Mouse (Mus musculus): Measurements from ENCODE around the gene Gm47841. TPM values are rescaled to one million over a fixed set of nuclear protein-coding genes. Genes with fewer than 3 reads are reported as not detected.

Gene Gm47841
- polyA plus RNA-seq, 1 experiment from 2014 or later: not detected

Other genes starting within 250 kb of the Gm47841 start
- 0.10 and 0.27 TPM in 2 replicates for gene Scn8a, start 177.5 kb downstream of the Gm47841 start, polyA plus RNA-seq (2015; fragmentation: Nextera tagmentation; extraction: Ambion mirVana)
- 0.13 and 0.17 TPM in 2 replicates for gene Fignl2, start 31.2 kb upstream of the Gm47841 start, polyA plus RNA-seq (2015; fragmentation: Nextera tagmentation; extraction: Ambion mirVana)
- gene Ankrd33, start 68.4 kb upstream of the Gm47841 start, polyA plus RNA-seq (2015; fragmentation: Nextera tagmentation; extraction: Ambion mirVana): not detected in 2 replicates
- gene Acvrl1, start 81.1 kb upstream of the Gm47841 start, polyA plus RNA-seq (2015; fragmentation: Nextera tagmentation; extraction: Ambion mirVana): 1.2 and 1.3 TPM in 2 replicates
- 1.0 and 1.6 TPM in 2 replicates for gene Acvr1b, start 126.7 kb upstream of the Gm47841 start, polyA plus RNA-seq (2015; fragmentation: Nextera tagmentation; extraction: Ambion mirVana)
- 0.29 and 0.44 TPM in 2 replicates for gene Grasp, start 176.8 kb upstream of the Gm47841 start, polyA plus RNA-seq (2015; fragmentation: Nextera tagmentation; extraction: Ambion mirVana)
- gene Nr4a1, start 206.9 kb upstream of the Gm47841 start, polyA plus RNA-seq (2015; fragmentation: Nextera tagmentation; extraction: Ambion mirVana): 0.43 and 0.56 TPM in 2 replicates
- 29.6 and 31.7 TPM in 2 replicates for gene Atg101, start 236.9 kb upstream of the Gm47841 start, polyA plus RNA-seq (2015; fragmentation: Nextera tagmentation; extraction: Ambion mirVana)
- gene 6030408B16Rik, start 245.8 kb upstream of the Gm47841 start, polyA plus RNA-seq (2015; fragmentation: Nextera tagmentation; extraction: Ambion mirVana): 0.13 and 0.22 TPM in 2 replicates